Comparison of ENCODE assay signal across 8 mouse cellular contexts in genomic region chr9:104444906-104445305, GRCm38 (mm10).
DNase-seq lines count a peak whose midpoint lies in the region; ATAC-seq and TF ChIP-seq lines count a peak whose summit lies in the region.

No protein-coding gene starts in this region.

- H3K27ac ChIP-seq in forebrain, postnatal 0 days (ENCODE audit: low read depth, low read length), result no peak overlapping the region
- H3K27ac ChIP-seq in forebrain, embryonic 13.5 days, result no peak overlapping the region
- no peak overlapping the region for H3K27ac ChIP-seq in olfactory bulb, adult 2 months (ENCODE audit: insufficient read depth, low read depth, low read length)

- no peaks in the 10 kb centered on the region for H3K4me1 ChIP-seq in forebrain, postnatal 0 days (ENCODE audit: insufficient read depth)
- H3K4me1 ChIP-seq in forebrain, embryonic 13.5 days, result no peaks in the 10 kb centered on the region
- H3K4me1 ChIP-seq in olfactory bulb, adult 2 months (ENCODE audit: control insufficient read depth, insufficient read depth, low read length), result peaks cover 7% of the 10 kb centered on the region

- H3K36me3 ChIP-seq in forebrain, postnatal 0 days (ENCODE audit: insufficient read depth), result no peaks in the 10 kb centered on the region
- H3K36me3 ChIP-seq in forebrain, embryonic 13.5 days (ENCODE audit: poor library complexity, severe bottlenecking), result no peaks in the 10 kb centered on the region

- no peaks in the 10 kb centered on the region for H3K9me3 ChIP-seq in forebrain, postnatal 0 days (ENCODE audit: low read length)
- H3K9me3 ChIP-seq in forebrain, embryonic 13.5 days (replicated peaks), result peaks cover 8% of the 10 kb centered on the region

- peak; percentile 41 for DNase-seq in forebrain, postnatal 0 days
- peak; percentile 5 to 38 for DNase-seq in spleen, adult 18-20 months
- no peak for DNase-seq in spleen, adult 12 weeks (ENCODE audit: low spot score)
- DNase-seq in heart, postnatal 10 days, result peak; percentile 8 to 25
- peak; percentile 14 to 26 for DNase-seq in left cerebral cortex, postnatal 36 days (ENCODE audit: low spot score in 2 of 2)
- peak; percentile 22 to 26 for DNase-seq in thymus, postnatal 36 days

- no peak for ATAC-seq in forebrain, postnatal 0 days
- ATAC-seq in forebrain, embryonic 13.5 days, result no peak

- H3K4me2 ChIP-seq in forebrain, postnatal 0 days (ENCODE audit: low read depth), result no peak overlapping the region
- no peak overlapping the region for H3K4me2 ChIP-seq in forebrain, embryonic 13.5 days

- no peak overlapping the region for H3K4me3 ChIP-seq in forebrain, postnatal 0 days (ENCODE audit: low read depth, low read length)
- no peak overlapping the region for H3K4me3 ChIP-seq in forebrain, embryonic 13.5 days
- H3K4me3 ChIP-seq in olfactory bulb, adult 2 months (ENCODE audit: insufficient read depth, low read depth, low read length), result no peak overlapping the region

- intact Hi-C loops in heart, postnatal 10 days (cut with DNase I), result no loop called here
- intact Hi-C loops in left cerebral cortex, postnatal 36 days (cut with DNase I), result no loop called here

- TF ChIP-seq POLR2A in olfactory bulb, adult 2 months (IDR thresholded peaks at IDR 0.05; ENCODE audit: insufficient read depth, low read depth, low read length), result no peak

- 53% methylated on average over 5 of the region's 5 CpGs for WGBS in forebrain, postnatal 0 days
- 58% methylated on average over 5 of the region's 5 CpGs for WGBS in forebrain, embryonic 13.5 days
- WGBS in olfactory bulb, adult 2 months, result 53% methylated on average over 5 of the region's 5 CpGs

- no peak overlapping the region for H3K9ac ChIP-seq in forebrain, postnatal 0 days
- H3K9ac ChIP-seq in forebrain, embryonic 13.5 days, result no peak overlapping the region

- H3K27me3 ChIP-seq in forebrain, postnatal 0 days (ENCODE audit: insufficient read depth, low read length), result no peaks in the 10 kb centered on the region
- H3K27me3 ChIP-seq in forebrain, embryonic 13.5 days, result no peaks in the 10 kb centered on the region

- TF ChIP-seq CTCF in forebrain, postnatal 0 days (IDR thresholded peaks at IDR 0.05; ENCODE audit: low read depth), result peak; percentile 70
- 0 out of 2 replicates have a peak, but pooled peaks have one; percentile 17 for TF ChIP-seq CTCF in olfactory bulb, adult 2 months (IDR thresholded peaks at IDR 0.05; ENCODE audit: insufficient read depth, low read depth, low read length)
